Mouse (Mus musculus) MEL (cell line): ENCODE data around the gene Gm960. TPM values are rescaled to one million over a fixed set of nuclear protein-coding genes. Genes with fewer than 3 reads are reported as not detected.

Experiments
- DNase-seq: peaks from one replicate; pipeline ENCODE4 v3.0.0; 2011; ENCODE audit warnings: low read depth, low spot score
- H3K27ac ChIP-seq: 2 replicates; pipeline ENCODE4 v1.5.1; 2012; ENCODE audit warnings: low read depth, mild to moderate bottlenecking, control low read depth, low read length, moderate library complexity; ENCODE audit not compliant: control insufficient read depth
- H3K27me3 ChIP-seq, 2 experiments: fragments of 150-350 bp in 1 of 2; sonication (generic) in 1 of 2; 2 replicates each; pipeline ENCODE4 v1.6.1; 2012; ENCODE audit warnings: low read length in 2 of 2, mild to moderate bottlenecking in 2 of 2, improper control_type of control experiment in 1 of 2, moderate library complexity in 1 of 2; ENCODE audit not compliant: insufficient read depth in 2 of 2, control insufficient read depth in 1 of 2
- H3K36me3 ChIP-seq, 2 experiments: 2 replicates each; pipeline ENCODE4 v1.6.1; 2012 to 2014; ENCODE audit warnings: low read length in 2 of 2, improper control_type of control experiment in 1 of 2, inconsistent platforms in 1 of 2, mild to moderate bottlenecking in 1 of 2; ENCODE audit not compliant: insufficient read depth in 2 of 2, control insufficient read depth in 1 of 2
- H3K4me1 ChIP-seq, 2 experiments: fragments of 150-350 bp in 1 of 2; sonication (generic) in 1 of 2; 2 replicates each; pipeline ENCODE4 v1.6.1; 2012; ENCODE audit warnings: low read length in 2 of 2, improper control_type of control experiment in 1 of 2, mild to moderate bottlenecking in 1 of 2; ENCODE audit not compliant: insufficient read depth in 2 of 2, control insufficient read depth in 1 of 2
- H3K4me3 ChIP-seq, 2 experiments: fragments of 150-350 bp in 1 of 2; sonication (generic) in 1 of 2; 2 replicates each; pipeline ENCODE4 v1.5.1; 2012; ENCODE audit warnings: low read depth in 2 of 2, low read length in 2 of 2, mild to moderate bottlenecking in 2 of 2, moderate library complexity in 2 of 2, control low read depth in 1 of 2, improper control_type of control experiment in 1 of 2; ENCODE audit not compliant: control insufficient read depth in 1 of 2, insufficient read depth in 1 of 2
- H3K79me2 ChIP-seq: 2 replicates; pipeline ENCODE4 v1.6.1; 2012; ENCODE audit warnings: mild to moderate bottlenecking, low read length, moderate library complexity; ENCODE audit not compliant: control insufficient read depth, poor library complexity, insufficient read depth
- H3K9ac ChIP-seq: 2 replicates; pipeline ENCODE4 v1.6.1; 2012; ENCODE audit warnings: low read depth, mild to moderate bottlenecking, control low read depth, low read length, moderate library complexity; ENCODE audit not compliant: control insufficient read depth, poor library complexity, severe bottlenecking
- H3K9me3 ChIP-seq: fragments of 150-350 bp; sonication (generic); replicated peaks from 2 replicates; pipeline ENCODE4 v1.6.1; 2012; ENCODE audit warnings: mild to moderate bottlenecking, low read length, improper control_type of control experiment, moderate library complexity; ENCODE audit not compliant: insufficient read depth
- CHD1 ChIP-seq: IDR thresholded peaks from 2 replicates; pipeline ENCODE4 v1.6.1; 2012; ENCODE audit warnings: low read depth, mild to moderate bottlenecking, inconsistent platforms, low read length, improper control_type of control experiment
- CHD2 ChIP-seq: IDR thresholded peaks from 2 replicates; pipeline ENCODE4 v1.6.1; 2011; ENCODE audit warnings: low read length, improper control_type of control experiment
- CTCF ChIP-seq, 3 experiments: IDR thresholded peaks in 2 of 3; conservative IDR thresholded peaks in 1 of 3; 2 replicates each; pipeline ENCODE4 v1.5.1; 2011 to 2012; ENCODE audit warnings: low read length in 3 of 3, low read depth in 2 of 3, mild to moderate bottlenecking in 2 of 3, improper control_type of control experiment in 1 of 3, inconsistent platforms in 1 of 3, mixed read lengths in 1 of 3, moderate library complexity in 1 of 3; ENCODE audit not compliant: control insufficient read depth in 1 of 3, insufficient read depth in 1 of 3, poor library complexity in 1 of 3, severe bottlenecking in 1 of 3
- E2F4 ChIP-seq: IDR thresholded peaks from 2 replicates; pipeline ENCODE4 v1.6.1; 2011; ENCODE audit warnings: low read depth, low read length, improper control_type of control experiment, borderline replicate concordance
- ELF1 ChIP-seq: IDR thresholded peaks from 2 replicates; pipeline ENCODE4 v1.6.1; 2014; ENCODE audit warnings: low read depth, mild to moderate bottlenecking, inconsistent platforms, low read length, improper control_type of control experiment, moderate library complexity
- GABPA ChIP-seq: IDR thresholded peaks from 2 replicates; pipeline ENCODE4 v1.6.1; 2012; ENCODE audit warnings: low read depth, mild to moderate bottlenecking, inconsistent platforms, low read length, improper control_type of control experiment, moderate library complexity
- HCFC1 ChIP-seq: IDR thresholded peaks from 2 replicates; pipeline ENCODE4 v1.6.1; 2012; ENCODE audit warnings: low read depth, mild to moderate bottlenecking, inconsistent platforms, low read length, improper control_type of control experiment, moderate library complexity
- JUND ChIP-seq: IDR thresholded peaks from 2 replicates; pipeline ENCODE4 v1.6.1; 2011; ENCODE audit warnings: low read depth, mild to moderate bottlenecking, improper control_type of control experiment, low read length
- KAT2A ChIP-seq: conservative IDR thresholded peaks from 2 replicates; pipeline ENCODE4 v1.6.1; 2012; ENCODE audit warnings: low read depth, low read length, improper control_type of control experiment, inconsistent platforms
- MAZ ChIP-seq: IDR thresholded peaks from 2 replicates; pipeline ENCODE4 v1.6.1; 2012; ENCODE audit warnings: low read depth, mild to moderate bottlenecking, inconsistent platforms, low read length, improper control_type of control experiment
- MEF2A ChIP-seq: IDR thresholded peaks from 2 replicates; pipeline ENCODE4 v1.6.1; 2014; ENCODE audit warnings: low read depth, mild to moderate bottlenecking, inconsistent platforms, low read length, improper control_type of control experiment; ENCODE audit not compliant: poor library complexity, insufficient replicate concordance, severe bottlenecking; ENCODE audit errors: extremely low read depth
- MXI1 ChIP-seq: IDR thresholded peaks from 2 replicates; pipeline ENCODE4 v1.6.1; 2011; ENCODE audit warnings: mild to moderate bottlenecking, low read depth, low read length, improper control_type of control experiment
- MYB ChIP-seq: IDR thresholded peaks from 2 replicates; pipeline ENCODE4 v1.6.1; 2011; ENCODE audit warnings: mild to moderate bottlenecking, low read depth, low read length, improper control_type of control experiment
- NELFE ChIP-seq: IDR thresholded peaks from 2 replicates; pipeline ENCODE4 v1.6.1; 2011; ENCODE audit warnings: low read depth, low read length, improper control_type of control experiment
- POLR2A ChIP-seq, 2 experiments: IDR thresholded peaks; 2 replicates each; pipeline ENCODE4 v1.6.1; 2011 to 2012; ENCODE audit warnings: low read length in 2 of 2, mild to moderate bottlenecking in 2 of 2, control low read depth in 1 of 2, improper control_type of control experiment in 1 of 2, low read depth in 1 of 2, moderate library complexity in 1 of 2; ENCODE audit not compliant: control insufficient read depth in 1 of 2, insufficient read depth in 1 of 2, poor library complexity in 1 of 2
- POLR2AphosphoS2 ChIP-seq: IDR thresholded peaks from 2 replicates; pipeline ENCODE4 v1.6.1; 2011; ENCODE audit warnings: low read length, improper control_type of control experiment
- POLR2AphosphoS5 ChIP-seq: IDR thresholded peaks from 2 replicates; pipeline ENCODE4 v1.6.1; 2012; ENCODE audit warnings: low read depth, borderline replicate concordance, mild to moderate bottlenecking, inconsistent platforms, low read length, moderate library complexity, mixed read lengths
- RAD21 ChIP-seq: IDR thresholded peaks from 2 replicates; pipeline ENCODE4 v1.6.1; 2011; ENCODE audit warnings: mild to moderate bottlenecking, low read depth, low read length, improper control_type of control experiment
- RCOR1 ChIP-seq: IDR thresholded peaks from 2 replicates; pipeline ENCODE4 v1.6.1; 2012; ENCODE audit warnings: low read depth, mild to moderate bottlenecking, inconsistent platforms, low read length, improper control_type of control experiment
- SMC3 ChIP-seq: IDR thresholded peaks from 2 replicates; pipeline ENCODE4 v1.6.1; 2011; ENCODE audit warnings: low read depth, low read length, improper control_type of control experiment
- TAL1 ChIP-seq: IDR thresholded peaks from 2 replicates; pipeline ENCODE4 v1.6.1; 2012; ENCODE audit warnings: mild to moderate bottlenecking, inconsistent platforms, low read length, moderate library complexity, mixed read lengths
- TCF12 ChIP-seq: IDR thresholded peaks from 2 replicates; pipeline ENCODE4 v1.6.1; 2014; ENCODE audit warnings: low read depth, mild to moderate bottlenecking, inconsistent platforms, low read length, improper control_type of control experiment, moderate library complexity
- UBTF ChIP-seq: IDR thresholded peaks from 2 replicates; pipeline ENCODE4 v1.6.1; 2012; ENCODE audit warnings: low read depth, mild to moderate bottlenecking, inconsistent platforms, low read length, improper control_type of control experiment, moderate library complexity, borderline replicate concordance; ENCODE audit not compliant: insufficient read depth
- ZC3H11A ChIP-seq: IDR thresholded peaks from 2 replicates; pipeline ENCODE4 v1.6.1; 2012; ENCODE audit warnings: low read depth, mild to moderate bottlenecking, inconsistent platforms, low read length, improper control_type of control experiment
- ZKSCAN1 ChIP-seq: IDR thresholded peaks from 2 replicates; pipeline ENCODE4 v1.6.1; 2012; ENCODE audit warnings: low read depth, mild to moderate bottlenecking, inconsistent platforms, low read length, improper control_type of control experiment, moderate library complexity
- ZMIZ1 ChIP-seq: IDR thresholded peaks from 2 replicates; pipeline ENCODE4 v1.6.1; 2012; ENCODE audit warnings: low read depth, mild to moderate bottlenecking, inconsistent platforms, low read length, improper control_type of control experiment, moderate library complexity
- polyA plus RNA-seq, 2 experiments: library from polyadenylated mRNA; stranded (reverse) in 1 of 2; unstranded in 1 of 2; fragments of >175 nt in 1 of 2; fragments of >200 nt in 1 of 2; gene quantifications; 2 replicates each; pipeline versions ENCODE4 v1.2.1 to v1.2.4; 2012; ENCODE audit warnings: low replicate concordance in 2 of 2, low read depth in 1 of 2; ENCODE audit not compliant: insufficient read length in 2 of 2, insufficient read depth in 1 of 2, missing spikeins in 1 of 2
- total RNA-seq: library from RNA; depleted of rRNA; stranded (reverse); fragments of 300-350 nt; gene quantifications from 2 replicates; pipeline ENCODE4 v1.2.3, GENCODE M21; 2012

The Gm960 gene
- total and polyA plus RNA-seq, 3 experiments = 2.1 to 2.3 TPM; not detected in 1

DNA sequence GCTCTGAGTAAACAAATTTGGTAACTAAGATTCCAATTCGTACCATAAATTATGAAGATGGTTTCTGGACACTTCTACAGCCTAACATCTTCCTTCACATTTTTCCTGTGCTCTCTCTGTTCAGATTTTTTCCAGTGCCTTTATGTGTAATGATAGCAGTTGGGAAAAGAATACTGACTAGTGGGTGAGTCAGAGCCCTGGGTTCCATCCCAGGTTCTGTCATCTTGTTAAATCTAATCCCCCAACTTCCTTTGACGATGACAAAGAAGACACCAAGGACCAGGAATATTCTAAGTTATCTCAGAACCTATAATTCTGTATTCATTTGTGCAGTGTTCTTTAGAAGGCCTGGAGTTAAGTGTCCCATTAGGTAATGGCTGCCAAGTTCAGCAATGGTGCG is 1.3 kb downstream of the Gm960 start:
- peaks cover 37 to 42% of the 10 kb centered on the region in 2 experiments for H3K27me3 ChIP-seq
- no peak overlapping the region for H3K4me3 ChIP-seq
- no peak for DNase-seq
- H3K79me2 ChIP-seq = no peaks in the 10 kb centered on the region
- no peak overlapping the region for H3K9ac ChIP-seq
- TF ChIP-seq RAD21 (no peak), E2F4 (no peak), KAT2A (no peak), ZC3H11A (no peak), ZKSCAN1 (no peak), ELF1 (no peak), TAL1 (no peak), POLR2AphosphoS2 (no peak), MXI1 (no peak), CTCF (IDR thresholded peaks at IDR 0.05 in 2 of 3, conservative IDR thresholded peaks at IDR 0.05 in 1 of 3; ENCODE audit: control insufficient read depth in 1 of 3, insufficient read depth in 1 of 3, low read depth in 2 of 3, low read length in 3 of 3, poor library complexity in 1 of 3, severe bottlenecking in 1 of 3) (no peak)
- no peaks in the 10 kb centered on the region for H3K36me3 ChIP-seq
- no peaks in the 10 kb centered on the region for H3K4me1 ChIP-seq
- H3K27ac ChIP-seq = no peak overlapping the region
- H3K9me3 ChIP-seq = no peaks in the 10 kb centered on the region

DNA sequence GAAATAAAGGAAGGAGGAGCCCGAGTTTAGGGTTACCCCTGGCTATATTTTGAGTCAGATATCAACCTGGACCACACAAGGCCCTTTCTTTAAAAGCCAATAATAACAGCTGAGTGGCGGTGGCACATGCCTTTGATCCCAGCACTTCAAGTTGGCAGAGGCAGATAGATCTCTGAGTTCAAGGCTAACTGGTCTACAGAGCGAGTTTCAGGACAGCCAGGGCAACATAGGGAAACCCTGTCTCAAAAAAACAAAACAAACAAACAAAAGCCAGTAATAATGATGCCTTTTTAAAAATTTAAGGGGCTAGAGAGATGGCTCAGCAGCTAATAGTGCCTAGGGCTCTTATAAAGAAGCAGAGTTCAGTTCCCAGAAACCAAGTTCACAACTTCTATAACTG is 4.1 kb downstream of the Gm960 start:
- Histone ChIP-seq H3K9me3 (no peaks in the 10 kb centered on the region), H3K27me3 (peaks cover 33 to 40% of the 10 kb centered on the region in 2 experiments), H3K4me3 (no peak overlapping the region), H3K36me3 (no peaks in the 10 kb centered on the region), H3K4me1 (no peaks in the 10 kb centered on the region), H3K79me2 (no peaks in the 10 kb centered on the region), H3K27ac (no peak overlapping the region), H3K9ac (no peak overlapping the region)
- no peak for TF ChIP-seq UBTF
- TF ChIP-seq MXI1 = no peak
- no peak for TF ChIP-seq HCFC1
- no peak for TF ChIP-seq E2F4
- TF ChIP-seq TCF12 = no peak
- no peak for TF ChIP-seq JUND
- TF ChIP-seq MYB = no peak
- TF ChIP-seq POLR2A (IDR thresholded peaks at IDR 0.05; ENCODE audit: control insufficient read depth in 1 of 2, insufficient read depth in 1 of 2, low read depth in 1 of 2, low read length in 2 of 2, poor library complexity in 1 of 2) = no peak
- TF ChIP-seq CHD2 = no peak
- no peak for TF ChIP-seq MAZ
- TF ChIP-seq ZMIZ1 = no peak
- no peak for TF ChIP-seq MEF2A
- no peak for TF ChIP-seq RCOR1
- no peak for TF ChIP-seq NELFE
- TF ChIP-seq SMC3 = no peak
- no peak for TF ChIP-seq CHD1
- no peak for TF ChIP-seq GABPA
- TF ChIP-seq RAD21 = no peak
- TF ChIP-seq POLR2AphosphoS5 = no peak
- no peak for DNase-seq
